Mouse (Mus musculus): ENCODE results near the gene Acap3. TPM values are rescaled to one million over a fixed set of nuclear protein-coding genes. Genes with fewer than 3 reads are reported as not detected.

The Acap3 gene
- 15.7 and 17.5 TPM in 2 replicates for total RNA-seq (2017)

- peak; percentile 79 for ATAC-seq (ENCODE audit: extremely low read depth, insufficient number of reproducible peaks, low FRiP score, poor library complexity, severe bottlenecking)
Measured at GRCm38 (mm10) chr4:155891551-155892001, at the start of gene Acap3, which contains the start of gene Pusl1. Gene Acap3, plus strand, starts transcription at chr4:155891822. Gene Pusl1, minus strand, starts transcription at chr4:155891781.

GRCm38 (mm10) chr4:155843231-155843630, 48.4 kb upstream of the Acap3 start:
- no peak for ATAC-seq (ENCODE audit: extremely low read depth, insufficient number of reproducible peaks, low FRiP score, poor library complexity, severe bottlenecking)

DNA sequence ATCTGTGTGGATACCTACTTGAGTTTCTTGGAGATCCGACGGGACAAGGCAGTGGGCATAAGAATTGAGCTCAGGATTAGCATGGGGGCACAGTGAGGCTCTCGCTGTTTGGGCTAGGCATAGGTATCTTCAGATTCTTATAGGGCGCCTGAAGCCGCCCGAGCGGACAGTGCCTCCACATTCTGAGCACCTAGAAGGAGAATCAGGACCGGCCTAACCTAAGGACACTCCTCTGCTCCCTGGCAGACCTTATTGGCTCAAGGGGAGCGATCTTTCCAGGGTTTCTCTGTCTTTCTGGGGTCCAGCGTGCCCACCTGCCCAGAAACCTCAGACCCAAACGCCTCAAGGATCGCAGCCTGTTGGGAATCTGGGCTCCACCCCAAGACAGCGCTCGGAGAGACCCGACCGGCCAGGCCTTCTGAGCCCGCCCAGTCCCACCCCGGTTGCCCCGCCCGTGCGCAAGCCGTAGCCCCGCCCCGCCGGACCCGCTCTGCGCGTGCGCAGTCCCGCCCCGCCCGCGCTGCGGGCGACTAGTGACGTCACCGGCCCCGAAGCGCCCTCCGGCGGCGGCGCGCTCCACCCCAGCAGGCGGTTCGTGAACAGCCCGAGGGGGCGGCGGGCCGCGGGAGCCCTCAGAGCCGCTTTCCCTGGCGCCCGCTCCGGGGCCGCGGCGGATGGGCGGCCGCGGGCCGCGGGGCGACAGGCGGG, 44.6 kb upstream of the Acap3 start, which contains the start of gene Dvl1:
Gene Dvl1, plus strand, starts transcription at position 532 of the 708 bp plus-strand sequence.
- peak; percentile 67 for ATAC-seq (ENCODE audit: extremely low read depth, insufficient number of reproducible peaks, low FRiP score, poor library complexity, severe bottlenecking)

- peak; percentile 28; the same call in 1 of the 2 replicates for ATAC-seq (ENCODE audit: extremely low read depth, insufficient number of reproducible peaks, low FRiP score, poor library complexity, severe bottlenecking)
Measured at GRCm38 (mm10) chr4:155847591-155848352, 43.9 kb upstream of the Acap3 start.

DNA sequence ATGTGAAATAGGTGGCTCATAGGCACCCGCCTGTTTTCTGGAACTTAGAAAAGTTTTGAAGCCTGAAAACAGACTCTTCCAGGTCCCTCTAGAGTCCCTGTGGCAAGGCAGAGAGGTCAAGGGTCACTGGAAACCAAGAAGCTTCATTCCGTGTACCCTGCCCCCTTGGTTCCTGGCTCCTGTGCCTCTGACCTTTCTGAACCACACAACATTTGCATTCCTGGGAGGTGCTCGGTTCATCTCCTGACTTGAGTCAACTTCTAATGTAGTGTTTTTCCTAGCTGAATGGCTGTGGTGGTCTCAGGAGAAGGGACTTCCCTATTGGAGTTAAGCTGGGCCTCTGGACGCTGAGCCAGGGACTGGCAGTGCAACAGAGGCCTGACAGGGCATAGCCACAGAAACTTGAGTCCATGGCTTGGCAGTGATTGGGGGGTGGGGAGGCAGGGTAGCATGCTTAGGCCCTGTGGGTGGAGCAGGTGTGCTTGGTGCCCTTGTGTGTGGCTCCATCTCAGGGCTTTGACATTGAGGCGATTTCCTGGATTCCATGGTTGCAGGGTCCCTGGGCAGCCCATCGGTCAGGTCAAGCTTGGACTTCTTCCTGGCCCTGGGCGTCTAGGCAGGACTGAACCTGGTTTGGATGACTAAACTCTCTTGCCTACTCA, 43.1 kb upstream of the Acap3 start:
- ATAC-seq (ENCODE audit: extremely low read depth, insufficient number of reproducible peaks, low FRiP score, poor library complexity, severe bottlenecking), result no peak

- ATAC-seq (ENCODE audit: extremely low read depth, insufficient number of reproducible peaks, low FRiP score, poor library complexity, severe bottlenecking), result no peak
Measured at GRCm38 (mm10) chr4:155849391-155849790, 42.2 kb upstream of the Acap3 start.

DNA sequence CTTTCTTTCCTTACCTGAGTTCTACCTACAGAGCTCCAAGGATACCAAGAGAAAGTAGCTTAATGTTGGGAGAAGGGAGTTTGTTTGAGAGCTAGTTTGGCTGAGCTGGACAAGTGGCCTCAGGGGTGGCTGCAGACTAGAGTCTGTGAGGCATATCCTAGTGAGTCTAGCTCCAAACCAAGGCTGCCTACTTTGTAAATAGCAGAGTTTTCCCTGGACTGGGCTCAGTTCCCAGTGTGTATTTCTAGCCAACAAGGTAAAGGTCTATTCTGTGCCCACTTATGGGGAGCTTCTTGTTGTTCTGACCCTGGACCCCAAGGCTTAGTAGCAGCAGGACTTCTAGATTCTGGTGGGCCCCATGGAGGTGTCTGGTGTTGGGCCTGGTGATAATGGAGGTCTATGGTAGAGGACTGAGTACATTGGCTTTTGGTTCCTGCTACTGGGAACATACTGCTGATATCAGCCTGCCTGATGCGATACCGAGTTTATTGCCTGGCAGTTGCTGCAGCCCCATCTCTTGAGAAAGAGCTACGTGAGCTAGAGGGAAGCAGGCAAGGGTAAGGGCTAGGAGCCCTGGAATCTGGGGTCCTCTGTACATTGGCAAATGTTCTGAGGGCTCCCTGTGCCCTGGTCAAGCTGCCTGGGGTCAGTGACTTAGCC, 41.7 kb upstream of the Acap3 start:
- ATAC-seq (ENCODE audit: extremely low read depth, insufficient number of reproducible peaks, low FRiP score, poor library complexity, severe bottlenecking), result no peak

DNA sequence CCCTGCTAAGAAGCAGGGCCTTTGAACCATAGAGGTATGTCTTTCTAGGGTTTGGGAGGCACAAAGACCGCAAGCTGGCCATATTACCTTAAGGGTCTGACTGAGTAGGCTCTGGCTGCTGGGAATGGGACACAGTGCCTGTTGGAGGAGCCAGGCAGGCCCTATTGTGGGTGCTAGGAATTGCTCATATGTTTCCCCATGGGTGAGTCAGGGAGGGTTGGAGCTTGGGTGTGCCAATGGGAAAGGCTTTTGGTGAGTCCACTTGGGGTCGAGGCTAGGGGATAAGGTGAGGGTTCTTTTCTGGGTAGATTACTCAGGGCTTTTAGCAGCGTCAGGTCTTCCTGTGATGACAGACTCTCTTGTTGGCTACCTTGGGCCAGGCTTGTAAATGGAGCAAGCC, 40.3 kb upstream of the Acap3 start:
- no peak for ATAC-seq (ENCODE audit: extremely low read depth, insufficient number of reproducible peaks, low FRiP score, poor library complexity, severe bottlenecking)

GRCm38 (mm10) chr4:155851951-155852411, 39.6 kb upstream of the Acap3 start:
- ATAC-seq (ENCODE audit: extremely low read depth, insufficient number of reproducible peaks, low FRiP score, poor library complexity, severe bottlenecking), result no peak

DNA sequence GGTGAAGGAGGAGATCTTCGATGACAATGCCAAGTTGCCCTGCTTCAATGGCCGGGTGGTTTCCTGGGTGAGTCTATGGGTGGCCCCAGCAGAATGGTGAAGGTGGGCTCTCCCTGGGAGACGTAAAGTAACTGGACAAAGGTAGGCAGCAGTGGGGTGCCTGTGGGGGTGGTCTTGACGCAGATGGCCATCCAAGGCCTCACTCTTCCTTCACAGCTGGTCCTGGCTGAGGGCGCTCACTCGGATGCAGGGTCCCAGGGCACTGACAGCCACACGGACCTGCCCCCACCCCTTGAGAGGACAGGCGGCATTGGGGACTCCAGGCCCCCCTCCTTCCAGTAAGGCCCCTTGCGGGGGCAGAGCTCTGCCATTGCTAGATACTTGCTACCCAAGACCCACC, 38.2 kb upstream of the Acap3 start:
- ATAC-seq (ENCODE audit: extremely low read depth, insufficient number of reproducible peaks, low FRiP score, poor library complexity, severe bottlenecking), result no peak

DNA sequence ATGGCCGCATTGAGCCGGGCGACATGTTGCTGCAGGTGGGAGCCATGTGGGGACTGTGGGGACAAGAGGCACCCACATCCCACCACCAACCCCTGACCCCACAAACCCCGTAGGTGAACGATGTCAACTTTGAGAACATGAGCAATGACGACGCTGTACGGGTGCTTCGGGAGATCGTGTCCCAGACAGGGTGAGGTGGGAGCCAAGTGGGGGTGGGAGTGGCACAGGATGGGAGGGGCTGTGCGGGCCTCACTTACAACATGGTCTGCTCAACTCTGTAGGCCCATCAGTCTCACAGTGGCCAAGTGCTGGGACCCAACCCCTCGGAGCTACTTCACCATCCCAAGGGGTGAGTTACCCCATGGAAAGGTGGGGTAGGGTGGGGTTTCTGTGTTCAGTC, 36.6 kb upstream of the Acap3 start:
- no peak for ATAC-seq (ENCODE audit: extremely low read depth, insufficient number of reproducible peaks, low FRiP score, poor library complexity, severe bottlenecking)

DNA sequence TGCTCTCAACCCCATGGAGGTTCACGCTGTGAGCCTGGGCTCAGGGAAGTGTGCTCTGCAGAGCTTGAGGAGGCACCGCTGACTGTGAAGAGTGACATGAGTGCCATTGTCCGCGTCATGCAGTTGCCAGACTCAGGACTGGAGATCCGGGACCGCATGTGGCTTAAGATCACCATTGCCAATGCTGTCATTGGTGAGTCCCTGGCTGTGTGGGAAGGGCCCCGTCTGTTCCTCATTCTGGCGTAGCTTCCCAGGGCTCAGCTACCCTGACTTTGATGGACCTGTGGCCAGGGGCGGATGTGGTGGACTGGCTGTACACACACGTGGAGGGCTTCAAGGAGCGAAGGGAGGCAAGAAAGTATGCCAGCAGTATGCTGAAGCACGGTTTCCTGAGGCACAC, 35.6 kb upstream of the Acap3 start:
- no peak for ATAC-seq (ENCODE audit: extremely low read depth, insufficient number of reproducible peaks, low FRiP score, poor library complexity, severe bottlenecking)

DNA sequence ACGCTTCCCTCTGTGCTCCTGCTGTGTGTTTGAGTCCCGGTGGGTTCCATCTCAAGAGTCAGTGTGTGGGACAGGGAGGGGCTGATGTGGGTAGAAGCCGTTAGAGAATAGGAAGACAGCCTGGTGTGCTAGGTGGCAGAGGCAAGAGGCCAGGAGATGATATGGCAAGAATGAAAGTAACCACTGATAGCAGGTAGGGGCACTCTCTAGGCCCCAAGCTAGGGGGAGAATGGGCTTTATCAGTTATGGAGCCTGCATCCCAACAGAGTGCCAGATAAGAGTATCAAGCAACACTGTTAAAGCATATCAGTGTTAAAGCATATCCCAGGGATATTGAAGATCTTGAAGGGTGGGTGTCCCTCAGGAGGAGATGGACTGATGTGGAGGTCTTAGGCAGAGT, 34.7 kb upstream of the Acap3 start:
- ATAC-seq (ENCODE audit: extremely low read depth, insufficient number of reproducible peaks, low FRiP score, poor library complexity, severe bottlenecking), result no peak

- no peak for ATAC-seq (ENCODE audit: extremely low read depth, insufficient number of reproducible peaks, low FRiP score, poor library complexity, severe bottlenecking)
Measured at GRCm38 (mm10) chr4:155859318-155859717, 32.3 kb upstream of the Acap3 start.

GRCm38 (mm10) chr4:155861787-155862186, 29.8 kb upstream of the Acap3 start:
- ATAC-seq (ENCODE audit: extremely low read depth, insufficient number of reproducible peaks, low FRiP score, poor library complexity, severe bottlenecking), result peak; percentile 16; the same call in 1 of the 2 replicates

- ATAC-seq (ENCODE audit: extremely low read depth, insufficient number of reproducible peaks, low FRiP score, poor library complexity, severe bottlenecking), result no peak
Measured at GRCm38 (mm10) chr4:155863001-155863400, 28.6 kb upstream of the Acap3 start, which contains the start of gene Tas1r3. Gene Tas1r3, minus strand, starts transcription at chr4:155863362.

DNA sequence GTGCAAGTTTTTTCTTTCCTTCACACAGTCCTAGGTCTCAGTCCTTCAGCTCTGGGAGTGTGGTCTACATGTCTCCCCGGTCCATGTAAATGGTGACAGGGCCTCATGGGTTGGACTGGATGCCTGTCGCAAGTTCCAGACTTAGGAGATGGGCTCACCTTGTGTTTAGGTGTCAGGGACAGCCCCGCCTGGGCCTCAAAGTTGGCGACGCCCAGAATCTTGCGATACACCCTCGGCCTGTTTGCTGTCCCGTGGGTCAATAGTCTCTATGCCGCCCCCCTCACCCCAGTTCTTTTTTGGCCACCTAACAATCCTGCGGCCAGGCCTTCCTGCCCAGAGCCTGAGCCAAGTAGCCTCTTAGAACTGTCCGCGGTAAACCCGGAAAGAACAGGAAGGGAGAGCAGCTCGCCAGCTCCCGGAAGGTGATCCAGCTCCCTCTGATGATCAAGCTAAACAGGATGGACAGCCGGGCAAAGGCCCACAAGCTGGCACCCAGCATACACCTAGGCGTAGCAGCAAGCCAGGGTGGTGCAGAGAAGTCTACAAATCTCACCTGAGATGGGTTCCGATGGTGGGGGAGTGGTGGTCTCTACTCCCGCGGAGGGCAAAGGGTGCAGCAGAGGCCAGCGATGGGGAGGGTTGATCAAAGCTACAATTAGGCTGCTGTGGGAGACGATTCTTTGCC, 22.9 kb upstream of the Acap3 start:
- no peak for ATAC-seq (ENCODE audit: extremely low read depth, insufficient number of reproducible peaks, low FRiP score, poor library complexity, severe bottlenecking)

DNA sequence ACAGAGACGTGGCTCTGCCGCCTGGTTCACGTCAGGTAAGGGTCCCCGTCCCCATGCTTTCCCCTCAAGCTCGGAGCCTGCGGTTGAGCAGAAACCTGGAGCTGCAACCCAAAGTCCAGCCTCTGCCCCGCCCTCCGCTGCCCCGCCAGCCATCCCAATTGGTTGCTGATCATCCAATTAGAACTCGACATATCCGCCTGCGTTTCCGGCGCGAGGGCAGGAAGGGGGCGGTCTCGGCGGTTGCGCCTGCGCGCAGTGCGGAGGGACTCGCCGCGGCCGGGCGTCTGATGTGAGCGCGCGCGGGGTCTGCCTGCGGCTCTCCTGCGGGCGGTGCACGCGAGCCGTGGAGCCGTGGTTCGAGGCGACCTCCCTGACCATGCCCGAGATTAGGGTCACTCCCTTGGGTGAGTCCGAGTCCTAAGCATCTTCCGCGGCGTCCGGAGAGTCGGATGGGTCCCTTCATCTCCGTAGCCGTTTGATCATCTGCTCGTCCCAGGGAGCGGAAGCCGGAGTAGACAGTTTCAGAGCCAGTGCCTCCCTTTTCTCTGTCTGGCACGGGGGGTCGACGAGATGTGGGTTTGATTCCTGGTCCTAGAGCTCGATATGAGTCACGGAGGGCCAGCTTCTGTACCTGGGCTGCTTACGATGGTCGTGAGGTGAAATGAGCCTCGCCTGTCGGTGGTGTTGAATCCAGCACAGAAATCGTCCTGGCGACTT, 22.1 kb upstream of the Acap3 start, which contains the start of the genes Cptp and Ints11:
Gene Cptp, minus strand, starts transcription at position 124 of the 717 bp plus-strand sequence.
Gene Ints11, plus strand, starts transcription at position 230 of the 717 bp plus-strand sequence.
- peak; percentile 98 for ATAC-seq (ENCODE audit: extremely low read depth, insufficient number of reproducible peaks, low FRiP score, poor library complexity, severe bottlenecking)

Data from neutrophil, adult 5-6 weeks (primary cell).